Mouse (Mus musculus) megakaryocyte, embryonic 14.5 days (primary cell): ENCODE data around the gene Galnt2. TPM values are rescaled to one million over a fixed set of nuclear protein-coding genes. Genes with fewer than 3 reads are reported as not detected.

Experiments used
- H3K27me3 ChIP-seq: replicated peaks from 2 replicates; pipeline ENCODE3; 2012; ENCODE audit warnings: inconsistent platforms
- H3K36me3 ChIP-seq: replicated peaks from 2 replicates; pipeline ENCODE3; 2012; ENCODE audit warnings: low read length, inconsistent platforms, mixed read lengths
- H3K4me1 ChIP-seq: 2 replicates; pipeline ENCODE4 v1.6.1; 2012; ENCODE audit warnings: inconsistent platforms
- H3K4me3 ChIP-seq: replicated peaks from 2 replicates; pipeline ENCODE3; 2012; ENCODE audit warnings: moderate library complexity, mild to moderate bottlenecking, inconsistent platforms
- H3K9me3 ChIP-seq: 2 replicates; pipeline ENCODE4 v1.6.1; 2012; ENCODE audit warnings: inconsistent platforms
- FLI1 ChIP-seq: IDR thresholded peaks from 2 replicates; pipeline ENCODE4 v1.6.1; 2012; ENCODE audit warnings: low read length, inconsistent platforms, mixed read lengths
- GATA1 ChIP-seq: IDR thresholded peaks from 3 replicates; pipeline ENCODE4 v1.6.1; 2012; ENCODE audit warnings: mixed read lengths, low read length, inconsistent platforms, borderline replicate concordance
- polyA plus RNA-seq: library from polyadenylated mRNA; stranded (reverse); fragments of >175 nt; gene quantifications from 2 replicates; pipeline ENCODE4 v1.2.3, GENCODE M21; 2012; ENCODE audit warnings: low replicate concordance; ENCODE audit not compliant: insufficient read depth

The Galnt2 gene
- polyA plus RNA-seq, 1 experiment = 143 TPM

DNA sequence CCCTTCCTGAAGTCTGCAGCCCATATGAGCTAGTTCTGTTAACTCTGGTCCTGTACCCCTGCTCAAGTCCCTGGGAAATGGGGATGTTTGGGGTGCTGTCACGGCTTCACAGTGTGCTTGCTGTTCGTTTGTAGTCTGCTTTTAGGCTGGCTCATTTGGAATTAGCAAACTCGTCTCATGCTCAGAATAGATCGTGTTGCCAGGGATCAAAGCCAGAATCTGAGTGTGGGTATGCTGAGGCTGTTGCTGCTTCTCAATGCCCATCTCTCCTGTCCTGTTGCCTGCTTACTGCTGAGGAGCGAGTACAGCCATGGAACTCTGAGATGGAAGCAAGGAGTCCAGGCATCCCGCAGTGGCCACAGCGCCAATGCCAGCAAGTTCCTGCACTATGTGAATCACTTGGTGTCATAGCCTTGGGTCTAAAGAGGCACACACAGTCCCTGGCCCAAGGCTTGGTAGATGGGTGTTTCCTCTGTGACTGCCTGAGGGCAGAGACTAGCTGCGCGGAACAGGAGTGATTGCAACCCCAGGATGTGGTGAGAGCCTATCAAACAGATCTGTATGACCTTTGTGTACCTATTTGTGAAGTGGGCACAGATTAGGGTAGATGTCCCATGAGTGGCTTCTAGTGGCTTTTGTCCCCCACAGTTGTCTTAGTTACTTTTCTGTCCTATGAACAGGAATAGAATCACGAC lies 44.3 kb downstream of the Galnt2 start:
- Histone ChIP-seq H3K27me3 (no peaks in the 10 kb centered on the region), H3K9me3 (peaks cover 12% of the 10 kb centered on the region), H3K36me3 (peaks cover 95% of the 10 kb centered on the region), H3K4me3 (peak overlapping the region; percentile 34), H3K4me1 (peaks cover 100% of the 10 kb centered on the region)
- TF ChIP-seq FLI1 (no peak), GATA1 (no peak)

DNA sequence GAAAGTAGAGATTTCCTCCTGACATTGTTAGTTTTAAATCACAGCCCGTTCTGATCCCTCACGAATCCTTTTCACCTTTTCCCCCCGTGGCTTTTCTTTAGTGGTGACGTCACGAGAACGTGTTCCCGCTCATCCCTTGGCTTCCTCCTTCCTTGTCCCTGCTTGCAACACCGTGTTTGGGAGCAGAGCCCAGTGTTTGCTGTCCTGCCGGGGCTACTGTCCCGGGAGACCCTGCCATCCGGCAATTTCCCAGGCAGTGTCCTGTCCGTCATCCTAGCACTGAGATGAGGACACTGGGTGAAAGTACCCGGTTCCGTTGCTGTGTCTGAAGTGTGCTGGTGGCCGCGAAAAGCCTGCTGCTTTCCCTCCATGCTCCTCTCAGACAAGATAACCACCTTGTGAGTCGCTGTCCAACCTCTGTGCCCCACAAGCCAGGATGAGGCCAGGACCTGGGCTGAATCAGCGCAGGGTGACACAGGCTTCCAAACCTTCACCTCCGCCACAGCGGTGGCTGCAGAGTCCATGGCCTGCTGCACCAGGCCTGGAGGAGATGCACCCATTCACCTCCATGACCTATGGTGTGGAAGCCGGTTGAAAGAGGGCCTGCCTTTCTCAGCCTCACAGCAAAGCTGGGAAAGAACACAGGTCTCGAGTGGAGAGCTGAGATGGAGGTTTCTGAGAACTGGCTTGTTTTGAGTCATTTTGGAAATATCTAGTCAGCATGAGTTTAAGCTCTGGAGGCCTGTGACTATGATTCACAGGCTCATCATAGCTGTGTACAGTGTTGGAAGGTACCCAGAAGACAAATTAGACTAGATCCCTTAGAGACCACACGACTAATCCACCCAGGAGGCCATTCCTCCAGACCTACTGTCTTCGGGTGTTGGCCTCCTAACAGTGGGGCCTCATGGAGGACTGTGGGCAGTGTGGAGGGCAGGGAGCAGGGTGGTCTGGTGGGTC lies 47.0 kb downstream of the Galnt2 start:
- Histone ChIP-seq H3K4me1 (peaks cover 100% of the 10 kb centered on the region), H3K4me3 (peak overlapping the region; percentile 78), H3K9me3 (peaks cover 12% of the 10 kb centered on the region), H3K36me3 (peaks cover 100% of the 10 kb centered on the region), H3K27me3 (no peaks in the 10 kb centered on the region)
- no peak for TF ChIP-seq GATA1
- TF ChIP-seq FLI1 = no peak

DNA sequence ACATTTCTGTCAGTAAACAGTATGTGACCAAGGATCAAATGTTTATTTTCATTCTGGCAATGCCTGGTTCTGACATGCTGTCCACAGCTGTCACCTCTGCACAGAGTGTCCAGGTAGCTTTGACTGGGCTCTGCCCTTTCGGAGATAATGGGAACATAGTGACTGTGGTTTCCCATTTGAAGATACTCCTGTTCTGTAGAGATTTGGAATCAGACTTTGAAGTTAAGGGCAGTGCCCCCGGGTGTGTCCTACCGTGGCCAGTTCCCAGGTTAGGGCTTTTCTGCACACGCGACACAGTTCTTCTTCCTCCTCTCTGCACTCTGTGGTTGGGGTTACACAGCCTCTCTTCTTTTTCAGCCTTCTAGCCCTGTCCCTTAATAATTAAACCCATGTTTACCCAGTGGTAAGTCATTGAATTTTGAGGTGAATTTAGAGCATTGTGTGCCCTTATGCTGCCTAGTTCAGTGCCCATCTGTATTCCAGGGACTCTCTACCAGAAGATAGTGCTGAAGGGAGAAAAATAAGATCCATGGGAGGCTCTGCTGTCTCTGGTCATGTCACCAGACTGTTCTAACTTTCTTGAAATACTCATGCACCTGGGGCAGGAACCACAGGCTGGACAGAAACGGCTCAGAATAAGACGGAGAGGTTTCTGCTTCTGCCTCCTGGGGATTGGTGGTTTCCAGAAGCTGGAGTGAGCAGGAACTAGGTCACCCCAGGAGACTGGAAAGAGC lies 47.9 kb downstream of the Galnt2 start:
- Histone ChIP-seq H3K4me3 (peak overlapping the region; percentile 34), H3K36me3 (peaks cover 100% of the 10 kb centered on the region), H3K9me3 (peaks cover 12% of the 10 kb centered on the region), H3K27me3 (no peaks in the 10 kb centered on the region), H3K4me1 (peaks cover 100% of the 10 kb centered on the region)
- TF ChIP-seq FLI1 = no peak
- TF ChIP-seq GATA1 = no peak

DNA sequence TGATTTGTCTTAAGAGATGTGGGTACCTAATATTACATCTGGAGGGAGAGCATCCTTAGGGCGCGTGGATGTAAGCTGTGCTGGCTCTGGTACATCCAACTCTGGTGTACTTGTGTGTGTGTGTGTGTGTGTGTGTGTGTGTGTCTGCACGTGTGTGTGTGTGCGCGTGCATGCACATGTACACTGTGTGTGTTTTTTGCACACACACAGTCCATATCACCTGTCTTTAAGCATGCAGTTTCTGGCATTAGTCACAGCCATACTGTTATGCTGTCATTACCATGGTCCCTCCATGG lies 48.4 kb downstream of the Galnt2 start:
- Histone ChIP-seq H3K9me3 (peaks cover 12% of the 10 kb centered on the region), H3K27me3 (no peaks in the 10 kb centered on the region), H3K4me3 (peak overlapping the region; percentile 18), H3K4me1 (peaks cover 100% of the 10 kb centered on the region), H3K36me3 (peaks cover 100% of the 10 kb centered on the region)
- TF ChIP-seq FLI1 (no peak), GATA1 (no peak)

DNA sequence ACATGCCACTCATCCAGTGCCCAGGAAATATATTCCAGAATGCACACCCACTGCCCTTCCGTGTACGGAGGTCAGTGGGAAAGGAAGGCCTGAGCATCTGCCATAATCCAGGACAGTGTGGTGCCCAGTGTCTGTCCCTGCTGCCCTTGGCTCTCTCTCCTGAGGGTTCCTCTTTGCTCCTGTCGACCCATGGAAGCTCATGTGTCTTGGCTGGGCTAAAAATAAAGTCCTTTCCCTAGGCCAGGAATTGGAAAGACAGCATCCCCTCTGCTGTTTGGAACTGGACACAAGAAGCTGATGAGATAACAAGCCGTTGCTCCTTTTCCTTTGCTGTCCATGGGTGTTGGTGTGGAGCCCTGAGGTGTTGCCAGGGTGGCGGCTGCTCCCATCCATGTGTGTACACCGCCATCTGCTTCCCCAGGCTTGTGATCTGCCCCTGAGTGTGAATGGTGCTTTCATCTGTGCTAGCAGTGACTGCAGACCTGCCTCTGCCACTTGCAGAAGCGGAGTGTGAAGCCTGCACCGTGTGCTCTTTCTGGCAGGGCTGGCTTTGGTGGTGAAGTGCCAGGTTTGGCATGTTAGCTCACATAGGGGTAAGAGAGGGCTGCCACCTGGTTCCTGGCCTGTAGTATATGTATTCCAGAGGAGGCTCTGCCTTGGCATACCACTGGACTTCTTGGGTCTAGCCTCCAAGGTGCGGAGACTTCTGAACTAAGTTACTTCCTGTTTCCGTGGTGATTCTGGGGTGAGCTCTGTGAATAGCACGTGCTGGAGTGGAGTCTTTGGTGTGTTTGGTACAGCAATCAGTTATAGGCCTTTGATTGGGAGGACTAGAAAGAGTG lies 50.7 kb downstream of the Galnt2 start:
- H3K4me1 ChIP-seq = peaks cover 100% of the 10 kb centered on the region
- no peaks in the 10 kb centered on the region for H3K9me3 ChIP-seq
- peak overlapping the region; percentile 42 for H3K4me3 ChIP-seq
- TF ChIP-seq GATA1 = no peak
- no peak for TF ChIP-seq FLI1
- peaks cover 100% of the 10 kb centered on the region for H3K36me3 ChIP-seq
- no peaks in the 10 kb centered on the region for H3K27me3 ChIP-seq

DNA sequence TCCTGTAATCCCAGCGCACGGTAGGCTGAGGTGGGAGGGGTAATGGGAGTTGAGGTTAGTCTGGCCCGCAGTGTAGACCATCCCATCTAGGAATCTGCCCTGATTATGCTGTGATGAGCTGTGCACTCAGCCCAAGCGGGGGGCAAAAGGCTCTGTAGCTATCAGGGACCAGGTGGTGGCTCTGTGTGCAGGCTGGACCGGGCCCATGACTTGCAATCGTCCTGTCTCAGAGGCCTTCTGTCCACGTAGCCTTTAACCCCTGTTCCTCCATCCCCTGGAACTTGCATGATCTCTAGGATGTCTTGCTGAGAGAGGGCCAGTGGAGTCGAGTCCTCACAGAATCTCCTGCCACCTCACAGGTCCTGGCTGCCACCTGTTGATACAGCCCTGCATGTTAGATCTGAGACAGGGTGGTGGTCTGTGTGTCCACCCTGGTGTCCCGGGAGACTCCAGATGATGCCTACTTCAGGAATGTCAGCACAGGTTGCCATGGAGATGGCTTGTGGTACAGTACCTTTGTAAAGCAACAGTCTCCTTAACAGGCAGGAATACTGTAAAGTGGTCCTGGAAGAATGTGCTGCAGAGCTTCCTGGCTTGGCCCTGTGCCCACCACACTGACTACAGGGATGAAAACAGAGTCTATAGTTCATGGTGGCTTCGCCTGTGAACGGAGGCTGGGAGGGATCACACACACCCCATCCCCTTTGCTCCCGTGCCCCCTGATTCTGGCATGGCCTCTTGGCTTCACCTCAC lies 51.9 kb downstream of the Galnt2 start:
- no peak for TF ChIP-seq GATA1
- peaks cover 100% of the 10 kb centered on the region for H3K4me1 ChIP-seq
- peaks cover 100% of the 10 kb centered on the region for H3K36me3 ChIP-seq
- no peaks in the 10 kb centered on the region for H3K9me3 ChIP-seq
- peak overlapping the region; percentile 39 for H3K4me3 ChIP-seq
- no peaks in the 10 kb centered on the region for H3K27me3 ChIP-seq

DNA sequence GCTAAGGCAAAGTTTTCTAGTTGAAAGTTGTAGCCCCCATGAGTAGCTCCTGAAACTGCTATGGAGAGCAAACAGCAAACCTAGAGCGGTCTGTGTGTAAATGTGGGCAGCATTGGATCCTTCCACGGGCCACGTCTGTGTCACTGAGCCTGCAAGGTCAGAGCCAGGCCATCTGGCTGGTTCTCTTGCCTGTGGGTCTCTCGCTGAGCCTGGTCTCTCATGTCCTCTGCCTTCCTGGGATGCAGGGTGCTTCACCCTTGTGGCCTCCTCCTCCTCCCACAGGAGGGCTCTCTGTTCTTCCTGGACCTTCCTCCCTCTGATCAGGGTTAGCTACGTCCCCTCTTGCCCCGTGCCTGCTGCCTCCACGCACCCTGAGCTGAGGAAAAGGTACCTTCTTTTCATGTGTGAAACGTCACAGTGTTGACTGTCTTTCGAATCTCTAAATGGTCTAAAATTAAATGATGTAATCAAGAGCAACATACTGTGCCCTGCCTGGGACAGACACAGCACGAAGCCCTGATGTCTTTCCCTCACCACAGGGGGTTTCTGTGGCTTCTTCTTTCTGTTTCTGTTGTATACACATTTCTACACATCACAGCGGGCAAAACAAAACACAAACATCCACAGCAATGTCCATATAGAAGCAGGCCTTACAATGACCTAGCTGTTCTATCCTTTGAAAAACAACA lies 52.6 kb downstream of the Galnt2 start:
- Histone ChIP-seq H3K4me3 (peak overlapping the region; percentile 59), H3K9me3 (no peaks in the 10 kb centered on the region), H3K27me3 (no peaks in the 10 kb centered on the region), H3K36me3 (peaks cover 100% of the 10 kb centered on the region), H3K4me1 (peaks cover 100% of the 10 kb centered on the region)
- no peak for TF ChIP-seq GATA1
- TF ChIP-seq FLI1 = no peak

DNA sequence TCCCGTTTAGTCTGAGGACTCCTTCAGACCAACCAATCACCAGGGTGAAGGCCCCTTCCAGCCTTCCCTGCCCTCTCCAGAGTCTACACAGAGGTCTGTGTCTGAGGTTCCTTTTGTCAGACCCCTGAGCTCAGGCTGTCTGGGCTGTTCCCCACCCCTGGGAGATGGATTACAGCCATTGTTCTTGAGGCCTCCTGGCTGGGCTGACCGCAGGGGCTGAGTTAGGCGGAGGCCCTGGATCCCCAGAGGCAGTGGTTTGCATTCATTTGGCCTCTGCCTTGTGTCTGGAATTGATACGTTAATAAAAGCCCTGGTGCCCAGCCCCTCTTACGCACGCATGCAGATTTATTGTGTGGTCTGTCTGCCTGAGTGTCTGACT lies 53.1 kb downstream of the Galnt2 start:
- H3K36me3 ChIP-seq = peaks cover 100% of the 10 kb centered on the region
- no peaks in the 10 kb centered on the region for H3K27me3 ChIP-seq
- H3K4me1 ChIP-seq = peaks cover 100% of the 10 kb centered on the region
- H3K4me3 ChIP-seq = no peak overlapping the region
- TF ChIP-seq FLI1 (no peak), GATA1 (no peak)
- H3K9me3 ChIP-seq = no peaks in the 10 kb centered on the region

DNA sequence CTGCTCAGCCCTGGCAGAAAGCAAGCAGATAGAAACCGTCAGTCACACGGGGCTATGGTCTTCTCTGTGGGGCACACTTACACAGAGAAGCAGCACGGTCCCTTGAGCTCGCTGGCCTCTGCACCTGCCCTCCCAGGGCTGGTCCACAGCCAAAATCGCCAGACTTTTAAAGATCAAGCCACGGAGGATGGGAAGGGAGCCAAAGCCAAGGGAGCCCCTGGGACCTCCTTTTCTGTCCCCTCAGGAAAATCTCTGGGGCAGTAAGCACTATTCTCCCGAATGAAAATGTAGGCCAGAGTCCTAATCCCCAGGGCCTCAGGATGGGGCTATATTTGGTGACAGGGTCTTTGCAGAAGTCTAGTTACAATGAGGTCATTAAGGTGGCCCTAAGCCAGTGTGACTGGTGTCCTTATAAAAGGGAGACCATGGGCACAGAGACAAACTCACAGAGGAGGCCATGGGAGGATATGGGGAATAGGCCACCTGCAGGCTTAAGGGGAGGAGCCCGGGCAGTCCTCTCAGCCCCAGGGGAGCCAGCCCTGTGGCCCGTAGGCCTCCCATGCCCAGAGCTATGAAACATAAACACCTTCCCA lies 53.9 kb downstream of the Galnt2 start:
- Histone ChIP-seq H3K27me3 (no peaks in the 10 kb centered on the region), H3K4me1 (peaks cover 100% of the 10 kb centered on the region), H3K4me3 (no peak overlapping the region), H3K36me3 (peaks cover 97% of the 10 kb centered on the region), H3K9me3 (no peaks in the 10 kb centered on the region)
- TF ChIP-seq GATA1 = no peak
- no peak for TF ChIP-seq FLI1
